Mouse (Mus musculus): Measurements from ENCODE around the gene Fgf4.

GRCm38 (mm10) chr7:144894191-144894590, 47.0 kb downstream of the Fgf4 start:
- TF ChIP-seq CTCF (IDR thresholded peaks at IDR 0.05; ENCODE audit: extremely low read depth, insufficient read depth, insufficient read length, insufficient replicate concordance) (no peak), POLR2A (IDR thresholded peaks at IDR 0.05; ENCODE audit: low read depth, low read length) (no peak)

All from spleen, adult 2 months (tissue).